Mouse (Mus musculus) ovary, adult 2 months (tissue): ENCODE measurements around the gene Clstn1. TPM values are rescaled to one million over a fixed set of nuclear protein-coding genes. Genes with fewer than 3 reads are reported as not detected.

Experiments
- polyA plus RNA-seq: library from polyadenylated mRNA; depleted of rRNA; stranded (reverse); fragments of >200 nt; gene quantifications from 2 replicates; pipeline ENCODE4 v1.2.3, GENCODE M21; 2012; rRNA removed

The Clstn1 gene
- polyA plus RNA-seq: 49.8 and 53.6 TPM in 2 replicates

DNA sequence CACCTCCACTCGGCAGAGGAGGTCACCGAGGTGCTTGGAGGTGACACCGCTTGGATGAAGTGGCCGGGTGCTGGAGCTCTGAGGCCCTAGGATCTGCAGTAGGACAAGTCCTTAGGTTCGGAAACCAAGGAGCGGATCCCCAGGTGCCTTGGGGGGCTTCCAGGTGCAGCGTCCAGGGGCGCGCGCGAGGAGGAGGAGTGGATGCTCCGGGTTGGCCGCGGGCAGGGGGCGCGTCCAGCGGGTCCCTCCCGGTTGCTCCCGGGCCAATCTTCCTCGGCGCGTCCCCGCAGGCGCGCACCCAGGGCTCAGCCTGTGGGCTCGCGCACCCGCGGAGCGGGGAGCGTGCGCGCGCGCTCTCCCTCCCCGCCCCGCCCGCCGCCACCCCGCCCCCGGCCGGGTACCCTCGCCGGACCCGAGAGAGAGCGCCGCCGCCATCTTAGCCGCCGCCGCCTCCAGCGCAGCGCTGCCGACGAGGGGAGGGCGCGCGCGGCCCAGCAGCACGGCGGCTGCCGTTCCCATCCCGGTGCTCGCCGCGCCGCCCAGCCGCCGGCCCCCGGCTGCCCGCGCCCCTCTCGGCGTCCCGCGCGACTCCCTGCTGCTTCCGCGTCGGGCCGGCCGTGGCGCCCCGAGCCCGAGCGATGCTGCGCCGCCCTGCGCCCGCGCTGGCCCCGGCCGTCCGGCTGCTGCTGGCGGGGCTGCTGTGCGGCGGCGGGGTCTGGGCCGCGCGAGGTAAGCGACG is at the start of gene Clstn1:
Gene Clstn1, plus strand, starts transcription at position 425 of the 739 bp plus-strand sequence.

Other genes with a start within 250 kb of the Clstn1 start
- gene Ube4b, start 159.7 kb upstream of the Clstn1 start, polyA plus RNA-seq: 77.2 and 81.5 TPM in 2 replicates
- gene Rbp7, start 131.5 kb upstream of the Clstn1 start, polyA plus RNA-seq: 0.75 and 2.1 TPM in 2 replicates
- not detected in 2 replicates for gene Tmem274, start 109.1 kb upstream of the Clstn1 start, polyA plus RNA-seq
- gene Nmnat1, start 101.3 kb upstream of the Clstn1 start, polyA plus RNA-seq: 11.2 and 11.8 TPM in 2 replicates
- gene Lzic, start 101.2 kb upstream of the Clstn1 start, polyA plus RNA-seq: 8.6 and 13.6 TPM in 2 replicates
- gene Ctnnbip1, start 68.2 kb upstream of the Clstn1 start, polyA plus RNA-seq: 16.3 and 21.5 TPM in 2 replicates
- 21.6 and 23.9 TPM in 2 replicates for gene Pik3cd, start 116.1 kb downstream of the Clstn1 start, polyA plus RNA-seq
- gene Tmem201, start 151.6 kb downstream of the Clstn1 start, polyA plus RNA-seq: 124 and 126 TPM in 2 replicates
- 21.8 and 35.1 TPM in 2 replicates for gene Slc25a33, start 187.8 kb downstream of the Clstn1 start, polyA plus RNA-seq